Mouse (Mus musculus) midbrain, embryonic 11.5 days (tissue): ENCODE measurements at regions not wholly inside any gene's neighbourhood (a gene's known extent, or its start where the extent isn't known, plus 50 kb on each side); places are given as distances from the start of the nearest gene placed in this dataset.

Source experiments
- ATAC-seq: fragments of 200-750 bp; cut with Nextera tagmentation; 2 replicates; pipeline ENCODE4 v1.8.0; 2017; ENCODE audit warnings: moderate TSS enrichment, moderate library complexity; ENCODE audit not compliant: low FRiP score
- DNase-seq: peaks from one replicate; pipeline ENCODE4 v3.0.0; 2015; ENCODE audit warnings: low spot score; ENCODE audit errors: missing footprints
- H3K27ac ChIP-seq: fragments of 300-500 bp; sonication (generic); 2 replicates; pipeline ENCODE4 v1.5.1; 2014; ENCODE audit warnings: low read depth, low read length
- H3K27me3 ChIP-seq: fragments of 300-500 bp; sonication (generic); 2 replicates; pipeline ENCODE4 v1.6.1; 2014; ENCODE audit warnings: mild to moderate bottlenecking, low read length, moderate library complexity, mixed read lengths; ENCODE audit not compliant: control insufficient read depth, insufficient read depth
- H3K36me3 ChIP-seq: fragments of 300-500 bp; sonication (generic); 2 replicates; pipeline ENCODE4 v1.6.1; 2014; ENCODE audit warnings: mild to moderate bottlenecking, low read length, moderate library complexity, mixed read lengths; ENCODE audit not compliant: control insufficient read depth, insufficient read depth
- H3K4me1 ChIP-seq: fragments of 300-500 bp; sonication (generic); 2 replicates; pipeline ENCODE4 v1.6.1; 2014; ENCODE audit warnings: low read length; ENCODE audit not compliant: control insufficient read depth, insufficient read depth
- H3K4me2 ChIP-seq: fragments of 300-500 bp; sonication (generic); 2 replicates; pipeline ENCODE4 v1.6.1; 2014; ENCODE audit warnings: mild to moderate bottlenecking, moderate library complexity
- H3K4me3 ChIP-seq: fragments of 300-500 bp; sonication (generic); 2 replicates; pipeline ENCODE4 v1.5.1; 2014; ENCODE audit warnings: low read depth, low read length
- H3K9ac ChIP-seq: fragments of 300-500 bp; sonication (generic); 2 replicates; pipeline ENCODE4 v1.6.1; 2014; ENCODE audit warnings: low read length
- H3K9me3 ChIP-seq: fragments of 300-500 bp; sonication (generic); 2 replicates; pipeline ENCODE4 v1.6.1; 2016; ENCODE audit warnings: low read length; ENCODE audit not compliant: control insufficient read depth
- WGBS: fragments of 180-500 bp; shearing (Covaris S2); extraction: QIAGEN DNeasy Blood & Tissue Kit; methylation state at CpG from one replicate; pipeline ENCODE4 v1.1.7; 2014; 5-methylcytosine and 5-hydroxymethylcytosine counted together

DNA sequence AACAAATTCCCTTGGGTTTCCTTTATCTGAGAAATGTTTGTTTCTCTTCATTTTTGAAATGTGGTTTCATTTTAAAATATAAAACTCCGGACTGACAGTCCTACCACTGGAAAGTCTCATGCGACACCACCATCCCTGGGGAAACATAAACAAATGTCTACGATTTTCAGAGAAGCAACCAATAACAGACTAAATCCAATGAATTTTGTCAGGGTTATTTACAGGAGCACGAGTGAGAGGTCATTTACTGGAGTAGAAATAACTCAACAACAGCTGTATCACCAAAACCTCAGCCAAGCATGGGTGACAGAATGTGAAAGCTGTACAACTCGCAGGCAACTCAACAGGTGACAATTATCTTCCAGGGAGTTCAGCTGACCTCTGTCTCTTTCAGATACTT is 200.5 kb downstream of the Fam76b start:
- ATAC-seq, result no peak
- DNase-seq, result no peak
- Histone ChIP-seq H3K4me3 (no peak overlapping the region), H3K27me3 (no peaks in the 10 kb centered on the region), H3K9ac (no peak overlapping the region), H3K4me1 (no peaks in the 10 kb centered on the region), H3K36me3 (no peaks in the 10 kb centered on the region), H3K27ac (no peak overlapping the region), H3K4me2 (no peak overlapping the region), H3K9me3 (no peaks in the 10 kb centered on the region)
- 81% methylated on average over 5 of the region's 5 CpGs for WGBS

DNA sequence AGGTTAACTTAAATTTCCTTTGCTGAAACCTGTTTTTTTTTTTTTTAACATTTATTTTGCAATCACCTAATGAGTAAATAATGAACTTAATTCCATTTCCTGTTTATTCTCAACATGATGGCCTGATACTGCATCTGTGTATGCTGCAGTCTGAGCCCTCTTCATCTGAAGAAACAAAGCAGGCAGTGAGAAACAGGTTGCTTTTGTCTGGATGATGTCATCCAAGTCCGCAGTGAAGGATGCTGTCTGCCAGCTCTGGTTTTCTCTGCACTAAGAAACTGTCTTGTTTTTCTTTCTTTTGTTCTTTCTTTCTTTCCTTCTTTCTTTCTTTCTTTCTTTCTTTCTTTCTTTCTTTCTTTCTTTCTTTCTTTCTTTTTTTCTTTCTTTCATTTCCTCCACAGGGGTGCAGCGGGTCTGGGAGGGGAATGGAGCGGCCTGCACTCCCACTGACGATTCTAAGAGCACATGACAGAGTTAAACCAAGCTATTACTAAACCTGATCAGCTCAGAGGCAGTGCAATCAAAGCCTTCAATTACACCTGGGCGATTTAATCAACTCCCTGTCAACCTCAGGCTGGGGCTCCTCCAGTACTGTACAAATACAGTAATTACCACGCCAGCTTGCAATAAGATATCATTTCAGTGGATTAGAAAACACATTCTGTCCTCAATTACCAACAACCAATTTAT is 204.0 kb downstream of the Fam76b start:
- H3K36me3 ChIP-seq, result no peaks in the 10 kb centered on the region
- ATAC-seq, result no peak
- H3K4me2 ChIP-seq, result no peak overlapping the region
- WGBS, result 58% methylated on average over 6 of the region's 6 CpGs
- H3K4me1 ChIP-seq, result no peaks in the 10 kb centered on the region
- DNase-seq, result no peak
- H3K27me3 ChIP-seq, result no peaks in the 10 kb centered on the region
- no peak overlapping the region for H3K4me3 ChIP-seq
- H3K9me3 ChIP-seq, result no peaks in the 10 kb centered on the region
- H3K9ac ChIP-seq, result no peak overlapping the region
- H3K27ac ChIP-seq, result no peak overlapping the region

DNA sequence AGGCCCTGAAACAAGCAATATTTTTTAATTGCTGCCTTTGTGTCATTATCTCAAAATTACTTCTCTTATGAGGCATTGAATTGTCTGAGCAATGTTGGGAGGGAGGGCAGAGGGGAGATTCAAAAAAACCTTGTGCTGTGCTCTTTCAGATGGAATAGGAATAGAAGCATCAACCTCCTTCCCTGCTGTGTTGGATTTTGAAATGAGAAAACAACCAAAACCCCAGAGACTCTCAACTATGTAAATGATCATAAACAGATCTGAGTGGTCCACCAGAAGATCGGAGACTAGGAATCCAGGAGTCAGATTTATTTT is 204.5 kb downstream of the Fam76b start:
- 83% methylated on average over 1 of the region's 1 CpGs for WGBS
- no peaks in the 10 kb centered on the region for H3K9me3 ChIP-seq
- DNase-seq, result no peak
- no peaks in the 10 kb centered on the region for H3K27me3 ChIP-seq
- H3K4me3 ChIP-seq, result no peak overlapping the region
- ATAC-seq, result no peak
- no peak overlapping the region for H3K9ac ChIP-seq
- no peak overlapping the region for H3K27ac ChIP-seq
- no peaks in the 10 kb centered on the region for H3K4me1 ChIP-seq
- H3K36me3 ChIP-seq, result no peaks in the 10 kb centered on the region
- H3K4me2 ChIP-seq, result no peak overlapping the region

DNA sequence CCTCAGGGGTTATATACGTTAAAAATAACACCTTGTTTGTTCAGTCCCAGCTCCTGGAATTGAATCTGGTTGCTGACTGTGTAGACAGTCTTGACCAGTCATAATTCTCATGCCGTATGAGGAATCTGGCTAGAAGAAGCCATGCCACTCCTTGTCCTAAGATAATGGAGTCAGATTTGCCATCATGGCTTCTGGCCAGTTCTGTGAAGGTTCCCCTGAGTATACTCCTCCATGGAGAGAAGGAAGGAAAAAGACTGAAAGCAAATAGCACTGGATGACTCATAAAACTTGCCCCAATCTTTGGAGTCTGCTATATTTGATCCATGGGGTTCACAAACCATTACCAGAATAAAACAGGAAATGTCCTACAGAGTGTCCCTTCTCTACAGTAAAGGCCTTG is 208.0 kb downstream of the Fam76b start:
- H3K27ac ChIP-seq, result no peak overlapping the region
- no peaks in the 10 kb centered on the region for H3K36me3 ChIP-seq
- H3K4me3 ChIP-seq, result no peak overlapping the region
- ATAC-seq (no peak), DNase-seq (no peak)
- no peaks in the 10 kb centered on the region for H3K4me1 ChIP-seq
- H3K4me2 ChIP-seq, result no peak overlapping the region
- H3K9ac ChIP-seq, result no peak overlapping the region
- 89% methylated on average over 2 of the region's 2 CpGs for WGBS
- no peaks in the 10 kb centered on the region for H3K9me3 ChIP-seq
- H3K27me3 ChIP-seq, result no peaks in the 10 kb centered on the region

DNA sequence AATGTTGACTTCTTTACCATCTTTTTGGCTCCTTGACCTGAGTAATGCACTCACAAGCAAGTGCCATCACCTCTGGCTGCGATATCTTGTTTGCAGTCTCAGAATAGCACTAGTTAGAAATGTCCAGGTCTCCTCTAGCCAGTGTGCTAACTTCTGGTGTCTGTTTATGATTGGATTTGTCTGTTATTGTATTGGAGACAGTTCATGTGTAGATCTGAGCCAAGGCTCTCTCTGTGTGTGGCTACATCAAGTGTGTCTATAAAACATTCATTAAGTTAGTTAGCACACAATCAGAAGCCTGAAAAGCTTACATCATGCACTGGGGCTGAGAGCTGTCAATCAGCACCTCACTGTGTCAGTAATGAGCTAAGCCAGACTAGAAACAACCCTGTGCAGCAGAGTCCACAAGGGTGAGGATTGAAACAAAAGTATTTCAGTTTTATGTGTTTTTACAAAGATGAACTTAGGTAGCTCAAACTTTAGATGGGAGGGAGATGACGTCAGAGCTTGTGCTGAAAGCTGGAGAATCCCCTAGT is 214.5 kb downstream of the Fam76b start:
- Histone ChIP-seq H3K9me3 (no peaks in the 10 kb centered on the region), H3K27ac (no peak overlapping the region), H3K4me3 (no peak overlapping the region), H3K9ac (no peak overlapping the region), H3K4me1 (no peaks in the 10 kb centered on the region), H3K4me2 (no peak overlapping the region), H3K36me3 (no peaks in the 10 kb centered on the region), H3K27me3 (no peaks in the 10 kb centered on the region)
- DNase-seq, result no peak
- no peak for ATAC-seq
- 83% methylated on average over 2 of the region's 2 CpGs for WGBS

DNA sequence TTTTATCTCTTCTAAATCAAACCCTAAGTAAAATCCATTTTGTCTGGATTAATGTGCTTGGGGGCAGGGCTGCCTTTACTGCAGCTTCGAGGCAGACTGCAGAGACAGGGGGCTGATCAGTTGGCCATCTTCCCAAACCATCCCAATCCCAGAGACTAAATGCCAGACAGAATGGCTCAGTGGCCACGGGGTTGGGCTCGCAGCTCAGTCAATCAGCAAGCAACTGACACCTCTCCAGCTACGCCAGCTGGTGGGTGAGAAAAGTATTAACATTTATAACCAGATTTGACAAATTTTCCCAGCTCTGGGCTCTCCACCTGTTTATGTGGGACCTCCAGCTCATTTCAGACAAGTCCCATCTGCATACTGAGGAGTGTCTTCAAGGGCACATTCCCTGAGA is 220.7 kb downstream of the Fam76b start:
- no peak overlapping the region for H3K4me2 ChIP-seq
- no peaks in the 10 kb centered on the region for H3K9me3 ChIP-seq
- ATAC-seq, result no peak
- H3K4me3 ChIP-seq, result no peak overlapping the region
- 82% methylated on average over 4 of the region's 4 CpGs for WGBS
- H3K4me1 ChIP-seq, result no peaks in the 10 kb centered on the region
- H3K9ac ChIP-seq, result no peak overlapping the region
- H3K36me3 ChIP-seq, result no peaks in the 10 kb centered on the region
- H3K27me3 ChIP-seq, result no peaks in the 10 kb centered on the region
- H3K27ac ChIP-seq, result no peak overlapping the region
- no peak for DNase-seq

DNA sequence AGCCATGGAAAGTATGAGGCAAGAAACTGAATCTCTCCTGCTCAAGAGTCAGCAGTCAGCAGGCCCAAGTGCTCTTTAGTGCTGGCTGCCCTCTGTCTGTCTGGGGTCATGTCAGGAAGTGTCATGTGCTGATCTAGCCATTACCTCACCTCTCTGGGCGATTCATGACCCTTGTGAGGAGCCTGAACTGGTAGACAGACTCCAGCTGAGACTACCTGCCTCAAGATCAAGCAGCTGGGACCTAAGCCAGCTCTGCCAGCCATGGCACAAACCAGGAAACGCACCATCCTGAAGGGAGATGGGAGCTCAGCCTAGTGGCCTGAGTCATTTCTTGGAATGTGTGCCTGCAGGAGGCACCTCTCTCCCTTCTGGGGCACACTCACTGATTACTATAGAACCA is 221.2 kb upstream of the Sesn3 start:
- no peak overlapping the region for H3K4me3 ChIP-seq
- peaks cover 3% of the 10 kb centered on the region; the same call in 1 of the 2 replicates for H3K4me1 ChIP-seq
- ATAC-seq (no peak), DNase-seq (no peak)
- H3K27me3 ChIP-seq, result no peaks in the 10 kb centered on the region
- H3K9me3 ChIP-seq, result no peaks in the 10 kb centered on the region
- WGBS, result 54% methylated on average over 2 of the region's 2 CpGs
- no peak overlapping the region for H3K27ac ChIP-seq
- H3K36me3 ChIP-seq, result no peaks in the 10 kb centered on the region
- no peak overlapping the region for H3K9ac ChIP-seq
- H3K4me2 ChIP-seq, result no peak overlapping the region

DNA sequence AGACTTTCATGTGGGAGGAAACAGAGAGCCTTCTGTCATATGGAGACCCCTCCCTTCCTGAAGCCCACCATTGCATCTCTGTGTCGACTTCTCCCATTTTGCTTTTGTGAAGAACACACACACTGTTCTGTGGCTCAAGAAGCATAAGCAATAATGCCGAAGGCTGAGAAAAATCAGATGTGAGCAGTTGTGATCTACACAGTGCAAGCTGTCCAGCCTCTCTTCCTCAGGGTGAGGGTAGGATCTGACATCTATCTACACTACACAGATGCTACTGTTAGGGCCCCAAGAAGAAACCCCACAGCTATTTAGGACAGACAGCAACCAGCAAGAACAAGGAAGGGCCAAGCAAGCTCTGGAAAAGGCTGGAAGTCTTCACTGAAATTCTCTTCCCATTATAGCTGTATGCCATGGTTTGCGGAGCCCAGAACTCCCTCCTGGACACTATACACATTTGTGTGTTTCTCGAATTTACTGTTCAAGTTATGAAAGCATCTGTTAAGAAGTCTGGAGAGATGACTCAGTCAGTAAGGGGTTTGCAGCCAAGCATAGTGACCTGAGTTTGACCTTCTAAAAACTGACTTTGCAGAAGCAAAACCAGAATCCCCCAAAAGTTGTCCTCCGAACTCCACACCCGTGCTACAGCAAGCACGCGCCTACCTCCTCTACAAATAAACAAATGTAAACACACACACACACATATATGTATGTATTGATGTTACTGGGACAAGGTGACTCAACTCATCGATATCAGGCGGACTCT is 218.3 kb upstream of the Sesn3 start:
- DNase-seq (no peak), ATAC-seq (no peak)
- H3K27me3 ChIP-seq, result no peaks in the 10 kb centered on the region
- H3K4me3 ChIP-seq, result no peak overlapping the region
- H3K9ac ChIP-seq, result no peak overlapping the region
- H3K27ac ChIP-seq, result no peak overlapping the region
- H3K4me1 ChIP-seq, result peaks cover 4% of the 10 kb centered on the region; the same call in 1 of the 2 replicates
- no peak overlapping the region for H3K4me2 ChIP-seq
- no peaks in the 10 kb centered on the region for H3K36me3 ChIP-seq
- H3K9me3 ChIP-seq, result no peaks in the 10 kb centered on the region
- WGBS, result 90% methylated on average over 10 of the region's 10 CpGs

DNA sequence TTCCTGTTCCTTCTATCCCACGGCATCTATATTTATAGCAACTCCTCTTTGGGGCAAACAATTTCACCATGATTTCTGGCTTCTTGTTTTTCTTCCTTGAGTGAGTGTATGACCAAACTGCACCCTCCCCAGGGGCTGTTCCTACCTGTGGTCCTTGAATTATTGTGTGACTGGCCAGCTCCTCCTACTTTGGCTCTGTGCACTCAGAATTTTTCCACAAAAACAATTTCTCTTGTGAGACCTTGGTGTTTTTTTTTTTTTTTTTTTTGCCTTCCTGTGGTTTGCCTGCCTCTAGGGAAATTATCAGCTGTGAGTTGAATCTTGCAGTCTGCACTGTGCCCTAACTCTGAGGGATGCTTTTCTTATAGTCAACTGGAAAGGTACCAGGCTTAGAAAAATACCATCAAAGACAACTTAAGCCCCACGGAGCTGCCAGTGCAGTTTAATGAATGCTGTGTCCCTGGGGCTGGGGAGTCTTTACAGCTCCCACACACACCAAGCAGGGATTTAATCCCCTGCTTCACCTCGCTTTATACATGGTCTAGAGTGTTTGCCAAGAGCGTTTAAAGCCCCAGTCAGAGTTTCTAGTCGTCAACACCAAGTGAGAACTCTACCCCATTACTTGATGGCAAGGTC is 216.2 kb upstream of the Sesn3 start:
- H3K36me3 ChIP-seq, result no peaks in the 10 kb centered on the region
- no peaks in the 10 kb centered on the region for H3K9me3 ChIP-seq
- peaks cover 4% of the 10 kb centered on the region; the same call in 1 of the 2 replicates for H3K4me1 ChIP-seq
- no peaks in the 10 kb centered on the region for H3K27me3 ChIP-seq
- ATAC-seq, result no peak
- no peak overlapping the region for H3K4me2 ChIP-seq
- no peak overlapping the region for H3K9ac ChIP-seq
- WGBS, result 13% methylated on average over 5 of the region's 5 CpGs
- H3K27ac ChIP-seq, result no peak overlapping the region
- no peak overlapping the region for H3K4me3 ChIP-seq
- DNase-seq, result no peak
